Mouse (Mus musculus) bone marrow macrophage, adult 2 months (primary cell): Measurements from ENCODE around the gene Capzb.

ENCODE experiments used
- CTCF ChIP-seq: IDR thresholded peaks from 2 replicates; pipeline ENCODE4 v1.5.1; 2012; ENCODE audit warnings: low read depth, mild to moderate bottlenecking, low read length, moderate library complexity
- POLR2A ChIP-seq: IDR thresholded peaks from 2 replicates; pipeline ENCODE4 v1.6.1; 2012; ENCODE audit warnings: mild to moderate bottlenecking, low read depth, low read length, borderline replicate concordance

- TF ChIP-seq POLR2A (no peak), CTCF (no peak)
Measured at GRCm38 (mm10) chr4:139266500-139266865, 73.8 kb downstream of the Capzb start.
